Mouse (Mus musculus): ENCODE measurements around the gene Btbd6.

DNA sequence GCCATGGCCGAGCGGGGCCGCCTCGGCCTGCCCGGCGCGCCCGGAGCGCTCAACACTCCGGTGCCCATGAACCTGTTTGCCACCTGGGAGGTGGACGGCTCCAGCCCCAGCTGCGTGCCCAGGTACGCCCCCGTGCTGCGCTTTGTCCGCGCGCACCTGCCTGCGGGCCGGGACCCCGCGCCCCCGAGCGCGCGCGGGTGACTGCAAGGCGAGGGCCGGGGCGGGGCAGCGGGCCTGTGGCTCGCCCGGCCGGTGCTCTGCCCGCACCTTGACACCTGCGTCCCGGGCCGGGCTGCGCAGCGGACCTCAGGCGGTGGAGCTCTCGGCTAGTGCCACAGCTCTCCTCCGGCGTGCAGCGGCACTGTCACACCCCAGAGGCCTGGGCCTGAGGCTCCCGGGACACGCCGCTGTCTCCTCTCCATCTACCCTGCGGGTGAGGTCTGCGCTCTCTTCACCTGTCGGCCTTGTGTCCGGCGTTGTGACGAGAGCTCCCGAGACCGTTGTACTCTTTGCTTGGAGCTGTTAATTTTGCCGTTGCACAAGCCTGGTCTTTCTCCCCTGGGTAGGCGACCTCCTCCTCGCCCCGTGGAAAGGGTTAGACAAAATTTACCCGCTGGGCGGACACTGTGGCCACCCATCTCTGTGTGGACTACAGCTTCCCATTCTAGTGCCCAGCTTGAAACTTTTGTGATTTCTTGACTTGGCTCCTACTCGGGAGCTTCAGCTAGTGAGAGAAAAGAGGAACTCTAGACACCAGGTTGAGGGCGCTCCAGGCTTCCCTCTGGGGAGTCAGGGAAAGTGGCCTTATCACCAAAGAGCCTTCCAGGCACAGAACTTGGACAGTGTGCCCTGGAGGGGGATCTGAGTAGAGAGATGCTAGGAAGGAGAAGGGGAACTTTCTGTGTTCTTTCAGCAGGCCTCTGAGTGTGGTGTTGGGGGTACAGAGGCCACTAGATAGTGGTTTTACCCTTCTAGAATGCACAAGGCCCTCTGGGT, 38.6 kb downstream of the Btbd6 start:
- TF ChIP-seq POLR2A (IDR thresholded peaks at IDR 0.05; ENCODE audit: borderline replicate concordance, extremely low read depth, low read depth, low read length) (peak; percentile 17; the same call in 1 of the 2 replicates), CTCF (IDR thresholded peaks at IDR 0.05; ENCODE audit: insufficient read depth, low read length) (no peak)
